Mouse (Mus musculus) mouse embryonic stem cell (cell line): Measurements from ENCODE around the gene Khsrp.

Source experiments
- in situ Hi-C, 2 experiments: fragments of 300-500 bp; cut with MboI; formaldehyde crosslinking; loops; 1 replicate in 1 of 2; 3 replicates in 1 of 2; pipeline ENCODE4 v1.14.3; 2019 to 2020; ENCODE audit warnings: low sequenced_read_pairs in 2 of 2, low pct_unique_long_range_greater_than_20kb in 1 of 2, mixed read lengths in 1 of 2; ENCODE audit not compliant: unreplicated experiment in 1 of 2

The Khsrp gene

DNA sequence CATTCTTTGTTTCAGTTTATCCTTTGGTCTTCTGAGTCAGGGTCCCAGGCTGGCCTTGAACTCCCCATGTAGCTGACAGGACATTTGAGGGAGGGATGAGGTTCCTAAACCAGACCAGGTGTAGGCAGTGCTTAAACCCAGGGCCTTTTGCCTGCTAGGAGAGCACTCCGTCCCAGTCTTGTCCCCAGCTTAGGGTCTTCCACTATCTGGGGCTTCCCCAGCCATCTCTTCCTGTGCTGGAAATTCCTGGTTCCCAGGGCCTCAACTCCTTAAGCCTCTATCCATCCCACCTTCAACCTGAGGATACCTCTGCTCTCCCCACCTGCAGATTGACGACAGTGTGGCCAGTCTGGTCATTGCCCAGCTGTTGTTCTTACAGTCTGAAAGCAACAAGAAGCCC is 40.4 kb downstream of the Khsrp start:
- in situ Hi-C loops = no loop called here

DNA sequence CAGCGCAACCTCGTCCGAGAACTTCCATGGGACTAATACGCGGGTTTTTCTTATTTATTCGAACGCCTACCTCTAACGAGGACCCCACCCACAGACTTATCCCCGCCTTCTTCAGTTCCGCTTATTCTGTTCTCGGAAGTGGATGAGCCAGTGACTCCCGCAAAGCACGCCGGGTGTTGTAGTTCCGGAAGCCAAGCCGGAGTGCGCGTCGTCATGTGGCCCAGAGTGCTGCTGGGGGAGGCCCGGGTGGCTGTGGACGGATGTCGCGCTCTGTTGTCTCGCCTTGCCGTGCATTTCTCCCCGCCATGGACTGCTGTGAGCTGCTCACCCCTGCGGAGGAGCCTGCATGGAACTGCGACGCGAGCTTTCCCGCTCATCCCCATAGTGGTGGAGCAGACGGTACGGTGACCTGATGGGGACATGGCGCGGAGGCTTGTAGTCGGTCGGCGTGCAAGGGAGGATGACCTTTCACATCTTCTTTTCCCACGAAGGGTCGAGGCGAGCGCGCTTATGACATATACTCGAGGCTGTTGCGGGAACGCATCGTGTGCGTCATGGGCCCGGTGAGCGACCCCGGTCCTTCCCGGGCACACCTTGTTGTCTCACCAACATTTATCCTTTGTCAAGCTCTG is 41.1 kb downstream of the Khsrp start, which contains the start of gene Clpp:
Clpp (plus strand) TSS at position 191 of the 632 bp plus-strand sequence.
- in situ Hi-C loops = no loop called here

DNA sequence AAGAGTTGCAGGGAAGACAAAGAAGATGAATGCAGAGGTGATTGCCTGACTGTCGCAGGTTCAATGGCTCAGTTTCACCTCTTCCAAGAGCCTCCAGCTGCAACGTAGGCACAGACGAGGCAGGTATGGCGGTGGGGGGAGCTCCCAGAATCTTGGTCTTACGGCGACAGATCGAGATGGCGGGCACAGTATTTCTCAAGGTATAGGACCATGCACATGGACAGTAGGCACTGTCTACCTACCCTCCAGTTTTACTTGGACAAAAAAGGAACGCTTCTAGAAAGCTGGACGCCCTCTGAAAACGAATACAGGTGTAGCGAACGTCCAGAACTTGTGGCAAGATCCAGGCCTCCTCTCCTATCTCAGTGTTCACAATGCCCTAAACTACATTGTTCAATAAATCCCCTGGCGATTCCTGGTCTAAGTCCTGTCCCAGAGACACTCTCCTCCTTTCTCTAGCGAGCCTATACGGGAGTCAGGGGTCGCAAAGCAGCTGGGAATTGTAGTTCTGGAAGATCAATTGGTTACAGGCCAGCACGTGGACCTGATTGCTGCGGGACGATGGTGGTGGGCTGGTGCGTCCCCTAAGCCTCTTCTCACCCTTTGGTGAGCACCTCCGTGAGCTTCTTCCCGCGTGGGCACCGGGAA is 41.7 kb downstream of the Khsrp start:
- in situ Hi-C loops = no loop called here

DNA sequence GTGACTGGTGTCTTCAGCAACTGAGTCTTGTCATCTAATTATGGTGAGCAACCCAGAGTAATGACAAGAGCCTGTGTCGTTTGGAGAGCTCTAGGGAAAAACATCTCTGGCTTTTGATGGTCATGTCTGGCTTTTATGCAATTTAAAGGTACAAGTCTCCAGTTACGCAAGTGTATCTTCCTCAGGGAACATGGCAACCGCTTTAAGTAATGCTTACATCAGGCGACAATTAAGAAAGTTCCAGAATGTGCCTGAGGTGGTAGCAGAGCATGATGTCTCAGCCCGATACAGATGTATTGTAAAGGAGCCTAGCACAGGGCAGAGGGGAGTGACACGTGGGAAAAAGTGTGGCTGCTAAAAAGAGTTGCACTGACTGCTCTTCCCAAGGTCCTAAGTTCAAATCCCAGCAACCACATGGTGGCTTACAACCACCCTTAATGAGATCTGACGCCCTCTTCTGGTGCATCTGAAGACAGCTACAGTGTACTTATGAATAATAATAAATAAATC is 42.3 kb downstream of the Khsrp start:
- in situ Hi-C loops = no loop called here

DNA sequence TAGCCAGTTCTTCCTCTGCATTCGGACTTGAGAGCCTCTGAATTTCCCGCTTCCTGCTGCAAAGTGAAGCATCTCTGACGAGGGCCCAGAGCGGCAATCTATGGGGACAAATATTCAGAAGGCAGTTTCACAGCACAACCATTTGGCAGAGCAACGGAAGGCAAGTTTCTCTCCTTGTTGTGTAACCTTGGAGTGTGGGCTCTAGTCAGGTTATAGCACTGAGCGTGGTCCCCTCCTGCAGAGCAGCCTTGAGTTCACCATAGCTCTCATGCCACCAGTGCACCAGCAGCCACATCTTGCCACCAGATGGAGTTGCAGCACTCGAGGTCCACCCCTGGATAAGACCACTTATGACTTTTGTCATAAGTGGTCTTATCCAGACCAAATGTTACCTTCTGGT is 42.9 kb downstream of the Khsrp start:
- in situ Hi-C loops = no loop called here

DNA sequence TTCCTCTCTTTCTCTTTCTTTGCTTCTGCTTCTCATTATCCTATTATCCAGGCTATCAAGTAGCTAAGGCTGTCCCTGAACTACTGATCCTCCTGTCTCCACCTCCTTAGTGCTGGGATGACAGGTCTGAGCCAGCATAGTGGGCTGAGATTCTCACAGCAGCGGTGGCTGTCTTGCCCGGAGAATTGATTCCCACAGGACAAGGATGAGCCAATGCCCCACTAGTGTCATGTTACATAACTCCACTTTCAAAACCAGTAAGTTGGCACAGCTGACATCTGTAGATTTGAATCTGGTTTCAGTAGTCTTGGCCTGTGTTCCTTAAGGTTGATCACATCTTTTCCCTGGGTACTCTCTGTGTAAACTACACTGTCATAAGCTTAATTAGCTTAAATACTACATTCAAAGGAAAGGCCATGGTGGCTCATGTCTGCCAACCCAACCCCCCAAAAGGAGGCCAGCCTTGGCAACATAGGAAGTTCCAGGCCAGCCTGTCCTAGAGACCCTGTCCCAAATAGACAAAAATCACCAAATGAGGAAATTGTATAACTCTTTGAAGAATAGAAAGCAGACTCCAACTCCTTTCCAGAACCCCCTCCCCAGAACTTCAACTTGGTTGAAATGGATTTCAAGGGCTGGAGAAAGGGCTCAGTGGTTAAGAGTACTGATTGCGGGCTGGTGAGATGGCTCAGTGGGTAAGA is 45.1 kb downstream of the Khsrp start:
- in situ Hi-C loops = no loop called here

DNA sequence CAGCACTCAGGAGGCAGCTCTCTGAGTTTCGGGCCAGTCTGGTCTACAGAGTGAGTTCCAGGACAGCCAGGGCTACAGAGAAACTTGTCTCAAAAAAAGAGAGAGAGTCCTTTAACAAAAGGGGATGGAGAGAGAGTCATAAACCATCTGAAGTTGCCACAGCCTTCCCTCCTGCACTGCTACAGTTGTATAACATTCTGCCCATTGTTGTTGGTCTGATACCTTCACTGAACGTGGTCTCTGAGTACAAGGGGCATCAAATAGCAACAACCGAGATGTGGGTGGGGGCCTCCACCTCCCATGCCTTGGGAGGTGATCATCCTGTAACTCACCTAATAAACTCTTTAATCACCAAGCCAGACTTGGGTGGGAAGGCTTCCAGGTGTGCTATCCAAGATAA is 45.7 kb downstream of the Khsrp start:
- in situ Hi-C loops = no loop called here

DNA sequence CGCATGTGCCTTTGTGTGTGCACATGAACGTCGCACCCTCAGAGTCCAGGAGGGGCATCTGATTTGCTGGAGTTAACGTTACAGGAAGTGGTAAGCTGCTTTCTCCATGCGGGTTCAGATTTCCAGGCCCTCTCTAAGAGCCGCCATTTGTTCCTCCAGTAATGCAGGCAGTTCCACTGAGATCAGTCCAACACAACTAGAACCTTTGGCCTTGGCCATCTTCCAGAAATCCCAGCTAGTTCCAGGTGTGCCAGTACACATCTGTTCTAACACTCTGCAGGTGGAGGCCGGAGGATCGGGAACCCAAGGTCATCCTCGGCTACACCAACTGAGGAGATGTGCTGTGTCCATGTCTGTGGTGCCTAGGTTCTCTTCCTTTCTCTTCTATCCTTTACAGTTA is 46.4 kb downstream of the Khsrp start:
- in situ Hi-C loops = no loop called here

DNA sequence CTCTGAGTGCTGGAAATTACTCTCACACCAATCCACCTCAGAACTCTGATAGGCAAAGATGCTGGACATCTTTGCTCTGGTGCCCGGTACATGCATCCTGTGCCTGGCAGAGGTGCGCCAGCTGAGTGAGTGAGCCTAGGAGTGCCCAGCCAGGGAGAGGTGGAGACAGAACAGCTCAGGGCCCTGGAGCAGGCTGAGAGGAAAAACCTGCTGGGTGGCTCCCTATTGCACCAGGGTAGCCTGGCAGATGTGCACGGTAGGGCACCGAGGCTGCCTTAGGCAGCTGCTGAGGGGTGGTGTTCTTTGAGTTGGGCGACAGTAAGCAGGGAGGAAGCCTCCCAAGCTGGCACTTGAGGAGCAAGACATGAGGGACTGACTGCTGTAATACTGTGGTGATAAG is 49.3 kb downstream of the Khsrp start, which contains the start of gene Acer1:
Acer1 (minus strand) TSS at position 114 of the 400 bp plus-strand sequence.
- in situ Hi-C loops = no loop called here

DNA sequence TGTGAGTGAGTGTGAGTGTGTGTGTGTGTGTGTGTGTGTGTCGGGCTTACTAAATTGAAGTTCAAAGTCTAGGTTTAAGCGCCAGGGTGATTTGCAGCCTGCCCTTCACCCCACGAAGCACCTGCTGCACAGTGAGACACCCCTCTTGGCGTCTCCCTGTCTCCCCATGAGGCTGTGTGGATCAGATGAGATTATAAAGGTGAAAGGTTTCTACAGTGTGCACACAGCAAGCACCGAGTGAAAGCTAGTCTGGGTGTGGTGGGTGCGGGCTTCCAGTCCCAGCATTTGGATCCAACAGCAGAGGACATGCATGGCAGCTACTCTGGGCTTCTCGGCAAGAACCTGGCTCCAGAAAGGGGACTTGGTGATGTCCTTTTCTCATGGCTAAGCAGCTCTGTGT is 50.3 kb downstream of the Khsrp start:
- in situ Hi-C loops = no loop called here

DNA sequence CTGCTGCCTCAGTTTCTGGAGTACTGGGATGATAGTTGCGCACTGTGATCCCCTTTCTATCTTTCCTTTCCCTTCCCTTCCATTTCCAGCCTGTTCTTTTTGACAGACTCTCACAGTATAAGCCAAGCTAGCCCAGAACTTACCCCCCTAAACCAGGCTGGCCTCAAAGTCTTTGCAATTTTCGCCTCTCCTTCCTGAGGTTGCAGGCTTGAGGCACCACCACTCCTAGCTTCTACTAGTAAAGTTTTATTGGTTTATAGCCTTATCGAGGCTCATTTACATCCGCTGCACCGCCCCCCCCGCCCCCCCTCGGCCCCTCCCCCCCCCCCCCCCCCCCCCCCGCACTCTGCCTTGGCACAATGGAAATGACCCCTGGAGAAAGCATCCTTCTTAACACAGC is 51.8 kb downstream of the Khsrp start:
- in situ Hi-C loops = no loop called here

DNA sequence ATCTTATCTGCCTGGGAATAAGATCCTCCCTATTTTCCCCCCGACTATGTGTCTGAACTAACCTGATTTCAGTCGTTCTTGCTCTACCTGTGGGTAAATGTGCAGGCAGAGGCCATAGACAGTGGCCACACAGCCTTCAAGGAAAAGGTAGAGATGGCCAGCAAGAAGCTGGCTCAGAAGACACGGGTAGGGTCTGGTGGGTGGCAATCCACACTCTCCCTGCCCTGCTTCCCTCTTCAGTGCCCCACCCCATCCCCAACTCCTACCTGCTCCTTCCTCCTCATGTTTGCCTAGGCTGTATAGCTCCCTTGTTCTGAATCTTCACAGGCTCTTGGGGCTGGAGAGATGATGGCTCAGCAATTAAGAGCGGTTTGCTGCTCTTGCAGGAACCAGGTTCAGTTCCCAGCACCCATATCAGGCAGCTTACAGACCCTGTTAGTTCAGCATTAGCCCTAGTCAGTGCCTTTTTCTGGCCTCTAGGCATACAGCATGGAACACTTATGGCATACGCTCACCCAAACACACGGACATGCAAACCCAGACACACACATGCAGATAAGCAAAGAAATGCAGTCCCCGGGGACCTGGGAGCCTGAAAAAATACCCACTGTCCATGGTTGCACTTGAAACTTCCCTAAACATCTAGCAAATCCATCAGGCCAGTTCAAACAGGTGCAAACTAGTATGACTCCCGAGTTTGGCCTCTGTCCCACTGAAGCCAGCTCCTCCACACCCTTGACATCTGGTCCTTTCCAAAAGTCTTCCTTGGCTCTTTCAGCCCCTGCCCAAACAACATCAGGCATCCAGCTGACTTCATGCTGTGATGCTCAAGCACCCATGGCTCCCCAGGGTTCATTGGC is 54.6 kb downstream of the Khsrp start:
- in situ Hi-C loops = no loop called here

DNA sequence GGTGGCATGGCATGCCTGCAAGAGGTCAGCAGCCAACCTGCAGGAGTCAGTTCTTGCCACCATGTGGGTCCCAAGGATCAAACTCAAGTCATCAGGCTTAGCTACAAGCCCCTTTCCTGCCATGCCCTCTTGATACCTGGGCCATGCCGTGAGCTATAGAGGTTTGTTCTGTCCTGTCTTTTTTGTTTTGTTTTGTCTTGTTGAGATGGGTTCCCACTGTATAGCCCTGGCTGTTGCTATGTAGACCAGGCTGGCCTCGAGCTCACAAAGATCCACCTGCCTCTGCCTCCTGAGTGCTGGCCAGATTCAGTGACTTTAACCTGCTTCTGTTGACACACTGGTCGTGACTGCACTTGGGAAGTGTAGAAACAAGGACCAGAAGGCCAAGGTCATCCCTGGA is 55.9 kb downstream of the Khsrp start:
- in situ Hi-C loops = no loop called here

DNA sequence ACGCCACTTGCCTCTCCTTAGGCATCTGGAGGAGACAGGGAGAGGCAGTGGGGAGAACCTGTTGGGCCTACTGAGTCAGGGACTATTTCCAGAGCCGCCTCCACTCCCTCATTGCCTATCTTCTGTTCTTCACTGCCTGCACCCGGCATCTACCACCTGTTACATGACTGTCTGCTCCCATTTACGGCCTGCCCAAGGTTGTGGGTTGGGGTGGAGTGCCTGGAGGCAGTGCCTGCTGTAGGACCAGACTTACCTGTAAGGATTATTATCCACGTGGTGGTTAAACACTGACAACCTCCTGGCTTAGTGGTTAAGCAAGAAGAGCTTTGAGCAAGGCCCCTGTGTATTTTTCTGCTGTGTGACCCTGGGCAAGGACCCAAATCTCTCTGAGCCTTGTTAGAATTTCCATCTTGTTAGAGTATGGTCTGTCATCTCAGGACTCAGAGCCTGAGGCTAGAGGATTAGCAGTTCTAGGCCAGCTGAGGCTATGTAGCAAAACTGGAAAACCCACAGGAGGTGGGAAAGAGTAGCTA is 56.5 kb downstream of the Khsrp start:
- in situ Hi-C loops = no loop called here

DNA sequence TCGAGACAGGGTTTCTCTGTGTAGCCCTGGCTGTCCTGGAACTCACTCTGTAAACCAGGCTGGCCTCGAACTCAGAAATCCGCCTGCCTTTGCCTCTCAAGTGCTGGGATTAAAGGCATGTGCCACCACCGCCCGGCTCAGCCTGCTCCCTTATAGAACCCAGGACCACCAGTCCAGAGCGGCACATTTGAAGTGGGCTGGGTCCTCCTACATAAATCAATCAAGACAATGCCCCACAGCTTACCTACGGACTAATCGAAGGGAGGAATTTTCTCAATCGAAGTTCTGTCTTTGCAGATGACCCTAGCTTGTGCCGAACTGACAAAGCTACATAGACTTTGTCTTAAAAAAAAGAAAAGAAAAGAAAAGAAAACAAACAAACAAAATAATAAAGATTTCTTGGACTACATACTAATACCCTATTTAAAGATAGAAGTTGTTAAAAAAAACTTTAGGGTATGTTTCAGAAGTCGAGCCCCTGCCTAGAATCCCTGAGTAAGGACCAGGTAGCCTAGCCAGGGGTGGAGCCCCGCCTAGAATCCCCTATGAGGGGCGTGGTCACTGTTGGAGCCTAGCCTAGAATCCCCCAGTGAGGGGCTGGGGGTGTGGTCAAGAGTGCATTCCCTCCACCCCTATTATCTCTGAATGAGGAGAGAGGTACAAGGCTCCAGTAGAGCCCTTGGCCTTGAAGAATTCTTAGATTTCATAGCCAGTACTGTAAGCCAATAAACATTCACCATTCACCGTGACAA is 57.2 kb downstream of the Khsrp start:
- in situ Hi-C loops = no loop called here
